Mouse (Mus musculus): ENCODE measurements around the gene Layn. TPM values are rescaled to one million over a fixed set of nuclear protein-coding genes. Genes with fewer than 3 reads are reported as not detected.
A peak's percentile ranks its signal among the peaks of the same experiment; 100 is the strongest.

The Layn gene
- polyA plus RNA-seq (2014; fragmentation: Nextera tagmentation; extraction: Ambion mirVana): 1.7 and 2.1 TPM in 2 replicates

- H3K36me3 ChIP-seq (ENCODE audit: control insufficient read depth, insufficient read depth, low read length): no peaks in the 10 kb centered on the region
- DNase-seq (ENCODE audit: low spot score): peak; percentile 79
- WGBS: under 1% methylated on average over 14 of the region's 14 CpGs
- peak within 1 kb of the TSS; percentile 37 for H3K9ac ChIP-seq (ENCODE audit: low read length)
- H3K27ac ChIP-seq (ENCODE audit: low read depth, low read length): no peak within 1 kb of the TSS
- H3K4me3 ChIP-seq (ENCODE audit: low read depth, low read length): peak within 1 kb of the TSS; percentile 30
- peak within 1 kb of the TSS; percentile 62 for H3K4me2 ChIP-seq (ENCODE audit: low read length)
- H3K4me1 ChIP-seq (ENCODE audit: control insufficient read depth, insufficient read depth, low read length): peaks cover 5% of the 10 kb centered on the region
- no peaks in the 10 kb centered on the region for H3K9me3 ChIP-seq (replicated peaks; ENCODE audit: control insufficient read depth, low read length)
- no peaks in the 10 kb centered on the region for H3K27me3 ChIP-seq (replicated peaks; ENCODE audit: control insufficient read depth, insufficient read depth, low read length)
- ATAC-seq: peak; percentile 92
Measured at GRCm38 (mm10) chr9:51076979-51077315, at the start of gene Layn. Gene Layn, minus strand, starts transcription at chr9:51077094.

- no peak overlapping the region for H3K4me3 ChIP-seq (ENCODE audit: low read depth, low read length)
- 81% methylated on average over 4 of the region's 4 CpGs for WGBS
- DNase-seq (ENCODE audit: low spot score) (no peak), ATAC-seq (no peak)
- no peak overlapping the region for H3K27ac ChIP-seq (ENCODE audit: low read depth, low read length)
- no peak overlapping the region for H3K9ac ChIP-seq (ENCODE audit: low read length)
- no peaks in the 10 kb centered on the region for H3K27me3 ChIP-seq (replicated peaks; ENCODE audit: control insufficient read depth, insufficient read depth, low read length)
- H3K36me3 ChIP-seq (ENCODE audit: control insufficient read depth, insufficient read depth, low read length): no peaks in the 10 kb centered on the region
- no peaks in the 10 kb centered on the region for H3K4me1 ChIP-seq (ENCODE audit: control insufficient read depth, insufficient read depth, low read length)
- H3K9me3 ChIP-seq (replicated peaks; ENCODE audit: control insufficient read depth, low read length): no peaks in the 10 kb centered on the region
- no peak overlapping the region for H3K4me2 ChIP-seq (ENCODE audit: low read length)
Measured at GRCm38 (mm10) chr9:51114767-51115166, 37.9 kb upstream of the Layn start.

DNA sequence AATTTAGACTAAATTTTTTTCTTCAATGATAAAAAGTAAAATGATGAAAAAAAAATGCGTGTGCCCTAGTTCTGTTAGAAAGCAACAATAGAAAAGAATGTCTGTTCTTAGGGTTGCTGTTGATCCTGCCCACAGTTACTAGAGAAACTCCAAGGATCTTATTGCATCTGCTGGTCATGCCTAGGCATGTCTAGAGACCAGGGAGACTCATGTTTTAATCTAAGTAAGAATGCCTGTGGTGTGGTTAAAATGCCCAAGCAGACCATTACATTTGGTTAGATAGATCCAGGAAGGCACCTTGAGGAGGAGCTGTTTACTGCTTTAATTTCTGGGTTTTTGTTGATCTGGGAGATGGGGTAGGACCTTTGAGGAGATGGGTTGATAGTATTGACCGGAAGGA is 28.9 kb upstream of the Layn start:
- Histone ChIP-seq H3K9ac (ENCODE audit: low read length) (no peak overlapping the region), H3K9me3 (replicated peaks; ENCODE audit: control insufficient read depth, low read length) (no peaks in the 10 kb centered on the region), H3K4me1 (ENCODE audit: control insufficient read depth, insufficient read depth, low read length) (0 out of 2 replicates have a peak, but pooled peaks cover 3% of the 10 kb centered on the region), H3K4me3 (ENCODE audit: low read depth, low read length) (no peak overlapping the region), H3K36me3 (ENCODE audit: control insufficient read depth, insufficient read depth, low read length) (no peaks in the 10 kb centered on the region), H3K27me3 (replicated peaks; ENCODE audit: control insufficient read depth, insufficient read depth, low read length) (no peaks in the 10 kb centered on the region; the same call in 1 of the 2 replicates), H3K4me2 (ENCODE audit: low read length) (no peak overlapping the region), H3K27ac (ENCODE audit: low read depth, low read length) (no peak overlapping the region)
- DNase-seq (ENCODE audit: low spot score) (no peak), ATAC-seq (no peak)
- WGBS: 77% methylated on average over 2 of the region's 2 CpGs

DNA sequence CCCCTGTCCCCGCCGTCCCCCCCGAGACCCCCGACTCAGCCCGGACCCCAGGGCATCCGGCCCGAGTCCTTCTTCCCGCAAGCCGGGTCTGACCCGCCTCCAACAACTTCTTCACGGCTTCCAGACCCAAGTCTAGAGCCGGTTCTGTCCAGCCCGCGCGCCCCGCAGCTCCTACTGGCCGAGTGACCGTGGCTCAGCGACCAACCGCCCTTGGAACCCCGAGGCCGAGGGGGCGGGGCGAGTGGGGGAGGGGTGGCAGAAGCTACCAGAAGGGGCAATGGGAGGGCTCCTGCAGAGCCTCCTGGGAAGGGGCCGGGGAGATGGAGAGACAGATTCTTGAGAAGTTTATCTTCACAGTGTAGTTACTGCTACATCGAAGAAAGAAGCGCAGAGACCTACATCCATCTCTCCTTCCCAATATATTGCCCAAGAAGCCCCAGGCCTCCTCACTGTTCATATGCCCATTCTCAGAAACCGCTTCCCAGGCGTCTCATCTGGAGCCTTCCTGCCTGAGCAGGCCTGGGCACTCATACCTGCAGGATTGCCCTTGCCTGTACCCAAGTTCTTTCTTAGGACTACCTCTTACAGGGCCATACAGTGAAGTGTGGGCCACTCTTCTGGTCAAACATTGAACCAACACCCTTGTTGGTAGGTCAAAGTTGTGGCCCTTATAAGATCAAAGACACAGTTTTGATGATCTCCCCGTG is 27.1 kb upstream of the Layn start:
- whole genome bisulfite sequencing: 12% methylated on average over 30 of the region's 30 CpGs
- 0 out of 2 replicates have a peak, but pooled peaks cover 3% of the 10 kb centered on the region for H3K4me1 ChIP-seq (ENCODE audit: control insufficient read depth, insufficient read depth, low read length)
- H3K9ac ChIP-seq (ENCODE audit: low read length): peak overlapping the region; percentile 67
- peak overlapping the region; percentile 46 for H3K4me3 ChIP-seq (ENCODE audit: low read depth, low read length)
- no peaks in the 10 kb centered on the region; the same call in 1 of the 2 replicates for H3K27me3 ChIP-seq (replicated peaks; ENCODE audit: control insufficient read depth, insufficient read depth, low read length)
- H3K9me3 ChIP-seq (replicated peaks; ENCODE audit: control insufficient read depth, low read length): no peaks in the 10 kb centered on the region
- H3K4me2 ChIP-seq (ENCODE audit: low read length): peak overlapping the region; percentile 99
- H3K36me3 ChIP-seq (ENCODE audit: control insufficient read depth, insufficient read depth, low read length): no peaks in the 10 kb centered on the region
- DNase-seq (ENCODE audit: low spot score) (peak; percentile 13), ATAC-seq (peak; percentile 43)
- no peak overlapping the region for H3K27ac ChIP-seq (ENCODE audit: low read depth, low read length)

DNA sequence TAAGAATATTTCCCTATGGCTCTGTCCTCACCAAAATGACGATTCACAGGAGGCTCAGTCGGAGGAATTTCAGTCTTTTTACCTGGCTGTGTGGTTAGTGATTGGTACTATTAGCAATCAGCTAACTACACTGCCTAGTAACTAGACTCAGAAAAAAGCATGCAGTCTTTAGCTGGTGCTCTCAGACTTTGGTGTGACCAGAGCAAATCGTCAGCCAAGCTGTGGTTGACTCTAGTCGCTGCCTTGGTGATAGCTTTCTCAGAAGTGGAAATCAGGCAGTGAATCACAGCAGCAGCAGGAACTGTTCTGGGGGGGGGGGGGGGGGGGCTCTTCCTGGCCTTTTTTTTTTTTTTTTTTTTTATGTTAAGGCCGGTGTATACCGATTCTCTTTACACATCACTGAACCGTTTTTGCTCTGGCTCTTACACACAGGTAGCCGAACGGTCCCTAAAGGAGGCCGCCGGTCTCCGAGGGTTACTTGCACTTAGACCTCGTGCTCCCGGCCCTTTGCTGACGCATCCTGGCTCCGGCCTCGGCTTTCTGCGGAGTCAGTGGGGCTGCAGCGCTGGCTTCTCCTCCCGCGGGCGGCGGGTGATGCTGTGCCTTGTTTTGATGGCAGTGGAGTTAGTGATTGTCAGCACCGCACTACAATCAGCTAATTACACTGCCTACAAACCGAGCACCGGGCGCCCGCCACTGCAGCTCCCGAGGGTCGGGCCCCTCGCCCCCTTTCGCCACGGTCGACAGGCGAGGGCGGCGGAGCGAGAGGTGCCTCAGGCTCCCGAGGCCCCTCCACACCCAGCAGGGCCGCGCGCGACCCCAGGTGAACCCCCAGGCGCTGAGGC is 26.3 kb upstream of the Layn start:
- Histone ChIP-seq H3K27me3 (replicated peaks; ENCODE audit: control insufficient read depth, insufficient read depth, low read length) (no peaks in the 10 kb centered on the region; the same call in 1 of the 2 replicates), H3K36me3 (ENCODE audit: control insufficient read depth, insufficient read depth, low read length) (no peaks in the 10 kb centered on the region), H3K27ac (ENCODE audit: low read depth, low read length) (no peak overlapping the region), H3K9ac (ENCODE audit: low read length) (peak overlapping the region; percentile 67), H3K4me1 (ENCODE audit: control insufficient read depth, insufficient read depth, low read length) (0 out of 2 replicates have a peak, but pooled peaks cover 3% of the 10 kb centered on the region), H3K9me3 (replicated peaks; ENCODE audit: control insufficient read depth, low read length) (no peaks in the 10 kb centered on the region), H3K4me3 (ENCODE audit: low read depth, low read length) (peak overlapping the region; percentile 46), H3K4me2 (ENCODE audit: low read length) (peak overlapping the region; percentile 99)
- peak; percentile 71 for ATAC-seq
- DNase-seq (ENCODE audit: low spot score): peak; percentile 59
- WGBS: 2% methylated on average over 44 of the region's 44 CpGs

DNA sequence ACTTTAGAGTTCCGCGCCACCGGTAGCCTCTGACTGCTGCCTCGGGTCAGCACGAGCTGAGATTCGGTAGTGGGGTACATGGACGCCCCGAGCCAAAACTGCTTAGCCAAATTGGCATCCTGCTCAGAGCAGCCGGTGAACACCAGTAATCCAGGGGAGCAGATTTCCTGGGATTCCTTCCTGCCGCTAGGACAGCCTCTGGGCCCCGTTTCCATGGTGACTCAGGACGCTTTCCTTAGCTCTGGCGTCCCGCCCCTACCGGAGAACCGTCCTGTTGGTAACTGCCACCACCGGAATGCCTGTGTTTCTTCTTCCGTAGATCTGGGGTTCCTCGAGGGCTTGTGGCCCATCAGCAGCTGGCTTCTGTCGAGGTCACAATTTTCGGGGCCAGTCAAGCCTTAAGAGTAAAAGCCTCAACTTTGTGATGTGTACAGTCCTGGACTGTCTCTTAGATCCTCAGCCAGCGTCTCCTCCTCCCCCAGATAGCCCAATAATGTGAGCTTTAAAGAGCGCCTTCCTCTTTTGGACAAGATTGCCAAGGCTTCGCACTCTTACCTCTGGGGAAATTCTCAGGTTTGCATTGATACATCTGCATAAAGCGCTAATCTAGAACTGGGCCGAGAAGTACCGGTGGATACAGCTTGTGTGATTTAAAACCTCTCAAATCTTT is 25.0 kb upstream of the Layn start, which contains the start of gene 4833427G06Rik:
Gene 4833427G06Rik (minus strand): TSS at position 323 of the 670 bp plus-strand sequence.
- WGBS: 7% methylated on average over 27 of the region's 27 CpGs
- Histone ChIP-seq H3K36me3 (ENCODE audit: control insufficient read depth, insufficient read depth, low read length) (no peaks in the 10 kb centered on the region), H3K4me2 (ENCODE audit: low read length) (peak within 1 kb of the TSS; percentile 99), H3K4me1 (ENCODE audit: control insufficient read depth, insufficient read depth, low read length) (0 out of 2 replicates have a peak, but pooled peaks cover 3% of the 10 kb centered on the region), H3K9ac (ENCODE audit: low read length) (0 out of 2 replicates have a peak within 1 kb of the TSS, but pooled peaks have one; percentile 13), H3K27ac (ENCODE audit: low read depth, low read length) (no peak within 1 kb of the TSS), H3K4me3 (ENCODE audit: low read depth, low read length) (0 out of 2 replicates have a peak within 1 kb of the TSS, but pooled peaks have one; percentile 46), H3K27me3 (replicated peaks; ENCODE audit: control insufficient read depth, insufficient read depth, low read length) (no peaks in the 10 kb centered on the region; the same call in 1 of the 2 replicates), H3K9me3 (replicated peaks; ENCODE audit: control insufficient read depth, low read length) (no peaks in the 10 kb centered on the region)
- DNase-seq (ENCODE audit: low spot score) (peak; percentile 84), ATAC-seq (peak; percentile 89)

DNA sequence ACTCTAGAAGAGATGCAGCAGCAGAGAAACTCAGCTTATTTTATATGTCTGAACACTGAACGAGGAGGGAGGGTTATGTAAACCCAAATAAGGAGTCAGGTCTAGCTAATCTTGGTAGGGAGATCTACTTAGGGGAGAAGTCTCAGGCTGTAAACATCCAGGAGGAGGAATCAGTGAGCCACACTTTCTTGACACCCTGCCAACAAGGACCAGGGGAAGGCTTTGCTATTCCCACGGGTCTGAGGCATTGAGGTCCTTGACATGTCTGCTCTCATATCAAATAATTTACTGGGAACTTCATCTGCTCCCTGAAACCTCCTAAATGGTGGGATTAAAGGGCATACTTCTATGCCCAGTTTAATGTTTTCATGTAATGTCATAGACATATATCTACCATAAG is 19.4 kb upstream of the Layn start:
- H3K9ac ChIP-seq (ENCODE audit: low read length): no peak overlapping the region
- DNase-seq (ENCODE audit: low spot score): no peak
- no peaks in the 10 kb centered on the region for H3K36me3 ChIP-seq (ENCODE audit: control insufficient read depth, insufficient read depth, low read length)
- H3K4me2 ChIP-seq (ENCODE audit: low read length): no peak overlapping the region
- no peaks in the 10 kb centered on the region for H3K9me3 ChIP-seq (replicated peaks; ENCODE audit: control insufficient read depth, low read length)
- H3K4me1 ChIP-seq (ENCODE audit: control insufficient read depth, insufficient read depth, low read length): no peaks in the 10 kb centered on the region
- no peak for ATAC-seq
- H3K27me3 ChIP-seq (replicated peaks; ENCODE audit: control insufficient read depth, insufficient read depth, low read length): no peaks in the 10 kb centered on the region
- WGBS: 49% methylated on average over 2 of the region's 2 CpGs
- no peak overlapping the region for H3K4me3 ChIP-seq (ENCODE audit: low read depth, low read length)
- H3K27ac ChIP-seq (ENCODE audit: low read depth, low read length): no peak overlapping the region

DNA sequence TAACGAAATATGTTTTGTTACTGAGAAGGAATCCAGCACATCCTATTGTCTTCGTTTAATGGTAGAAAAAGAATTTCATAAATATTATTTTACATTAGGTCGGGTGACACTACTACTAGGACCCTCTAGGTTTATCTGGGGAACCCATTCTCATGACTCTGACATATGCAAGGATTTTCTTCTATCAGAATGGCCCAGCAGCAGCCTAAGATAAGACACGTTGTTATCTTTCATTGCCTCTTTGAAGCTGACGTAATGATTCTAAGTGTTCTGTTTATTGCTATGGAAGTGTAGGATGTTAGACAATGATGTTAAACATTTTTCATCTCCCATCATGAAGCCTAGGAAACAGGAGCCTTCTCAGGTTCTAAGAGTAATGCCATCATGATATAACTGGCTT is 16.8 kb upstream of the Layn start:
- H3K9me3 ChIP-seq (replicated peaks; ENCODE audit: control insufficient read depth, low read length): no peaks in the 10 kb centered on the region
- no peak overlapping the region for H3K4me2 ChIP-seq (ENCODE audit: low read length)
- DNase-seq (ENCODE audit: low spot score): no peak
- no peak overlapping the region for H3K27ac ChIP-seq (ENCODE audit: low read depth, low read length)
- no peaks in the 10 kb centered on the region for H3K4me1 ChIP-seq (ENCODE audit: control insufficient read depth, insufficient read depth, low read length)
- H3K27me3 ChIP-seq (replicated peaks; ENCODE audit: control insufficient read depth, insufficient read depth, low read length): no peaks in the 10 kb centered on the region
- no peaks in the 10 kb centered on the region for H3K36me3 ChIP-seq (ENCODE audit: control insufficient read depth, insufficient read depth, low read length)
- no peak overlapping the region for H3K9ac ChIP-seq (ENCODE audit: low read length)
- 86% methylated on average over 5 of the region's 5 CpGs for WGBS
- no peak for ATAC-seq
- H3K4me3 ChIP-seq (ENCODE audit: low read depth, low read length): no peak overlapping the region

Measured in forebrain, embryonic 14.5 days (tissue).